Mouse (Mus musculus) C2C12 (cell line): ENCODE results near the gene Nudt3. TPM values are rescaled to one million over a fixed set of nuclear protein-coding genes. Genes with fewer than 3 reads are reported as not detected.

Experiments used
- H3K27me3 ChIP-seq: one replicate; pipeline ENCODE4 v1.6.1; 2011; ENCODE audit not compliant: control insufficient read depth, insufficient read depth, insufficient read length
- H3K36me3 ChIP-seq: one replicate; pipeline ENCODE4 v1.6.1; 2011; ENCODE audit not compliant: control insufficient read depth, insufficient read depth
- H3K4me3 ChIP-seq: one replicate; pipeline ENCODE4 v1.5.1; 2011; ENCODE audit warnings: mild to moderate bottlenecking, control low read depth; ENCODE audit not compliant: poor library complexity, insufficient read depth, severe bottlenecking
- H3K79me2 ChIP-seq: one replicate; pipeline ENCODE4 v1.6.1; 2011; ENCODE audit not compliant: control insufficient read depth, insufficient read depth
- H3K79me3 ChIP-seq: one replicate; pipeline ENCODE4 v1.6.1; 2011; ENCODE audit warnings: low read depth, control low read depth
- H3ac ChIP-seq: one replicate; pipeline ENCODE3; 2011; ENCODE audit warnings: low read depth; ENCODE audit not compliant: control insufficient read depth, insufficient read length
- CEBPB ChIP-seq: IDR thresholded peaks from one replicate; pipeline ENCODE4 v1.6.1; 2011; ENCODE audit warnings: low read depth, mild to moderate bottlenecking, control low read depth, moderate library complexity
- CTCF ChIP-seq: IDR thresholded peaks from one replicate; pipeline ENCODE4 v1.5.1; 2011; ENCODE audit not compliant: control insufficient read depth, insufficient read depth, insufficient read length
- FOSL1 ChIP-seq: IDR thresholded peaks from one replicate; pipeline ENCODE4 v1.8.0; 2011; ENCODE audit warnings: mild to moderate bottlenecking, low read length; ENCODE audit not compliant: poor library complexity, insufficient read depth, severe bottlenecking
- MAX ChIP-seq: IDR thresholded peaks from one replicate; pipeline ENCODE4 v1.6.1; 2011; ENCODE audit warnings: mild to moderate bottlenecking, control low read depth
- MYOD1 ChIP-seq: IDR thresholded peaks from one replicate; pipeline ENCODE4 v1.6.1; 2011; ENCODE audit warnings: low read depth; ENCODE audit not compliant: control insufficient read depth, insufficient read length
- MYOG ChIP-seq: IDR thresholded peaks from one replicate; pipeline ENCODE4 v1.6.1; 2011; ENCODE audit not compliant: control insufficient read depth, insufficient read length; ENCODE audit errors: extremely low read depth
- USF1 ChIP-seq: IDR thresholded peaks from one replicate; pipeline ENCODE4 v1.6.1; 2011; ENCODE audit warnings: low read depth, mild to moderate bottlenecking, control low read depth, moderate library complexity
- polyA plus RNA-seq: library from polyadenylated mRNA; unstranded; fragments of >200 nt; fragmentation: generic; extraction: Trizol; gene quantifications from one replicate; pipeline ENCODE4 v1.2.1, GENCODE M21; 2012; ENCODE audit warnings: missing spikeins

Gene Nudt3
- polyA plus RNA-seq, 1 experiment, result 123 TPM

- Histone ChIP-seq H3ac (no peak overlapping the region), H3K79me3 (peaks cover 28% of the 10 kb centered on the region), H3K79me2 (peaks cover 33% of the 10 kb centered on the region), H3K27me3 (no peaks in the 10 kb centered on the region), H3K4me3 (no peak overlapping the region), H3K36me3 (peaks cover 41% of the 10 kb centered on the region)
- TF ChIP-seq MAX (no peak), USF1 (no peak), CEBPB (no peak), FOSL1 (no peak), CTCF (no peak), MYOG (no peak), MYOD1 (no peak)
Observed at GRCm38 (mm10) chr17:27628376-27628775, 5.1 kb upstream of the Nudt3 start.

- Histone ChIP-seq H3K4me3 (no peak overlapping the region), H3ac (no peak overlapping the region), H3K27me3 (no peaks in the 10 kb centered on the region), H3K79me2 (peaks cover 31% of the 10 kb centered on the region), H3K79me3 (peaks cover 23% of the 10 kb centered on the region), H3K36me3 (peaks cover 31% of the 10 kb centered on the region)
- TF ChIP-seq CTCF, result no peak
- TF ChIP-seq CEBPB, result no peak
- no peak for TF ChIP-seq MYOG
- TF ChIP-seq USF1, result no peak
- TF ChIP-seq FOSL1, result no peak
- TF ChIP-seq MYOD1, result no peak
Observed at GRCm38 (mm10) chr17:27627451-27627850, 4.2 kb upstream of the Nudt3 start.

GRCm38 (mm10) chr17:27626681-27627080 lies 3.4 kb upstream of the Nudt3 start:
- Histone ChIP-seq H3ac (no peak overlapping the region), H3K4me3 (no peak overlapping the region), H3K79me3 (peaks cover 23% of the 10 kb centered on the region), H3K36me3 (peaks cover 24% of the 10 kb centered on the region), H3K27me3 (no peaks in the 10 kb centered on the region), H3K79me2 (peaks cover 31% of the 10 kb centered on the region)
- TF ChIP-seq MYOG (no peak), MAX (no peak), CEBPB (no peak), CTCF (no peak), USF1 (no peak)

GRCm38 (mm10) chr17:27625455-27626251 lies 2.4 kb upstream of the Nudt3 start:
- peaks cover 31% of the 10 kb centered on the region for H3K79me2 ChIP-seq
- peaks cover 23% of the 10 kb centered on the region for H3K79me3 ChIP-seq
- TF ChIP-seq MYOD1, result no peak
- TF ChIP-seq CTCF, result no peak
- TF ChIP-seq MAX, result no peak
- no peak for TF ChIP-seq MYOG
- no peak for TF ChIP-seq USF1
- no peak for TF ChIP-seq FOSL1
- TF ChIP-seq CEBPB, result no peak
- no peak overlapping the region for H3K4me3 ChIP-seq
- H3K36me3 ChIP-seq, result peaks cover 14% of the 10 kb centered on the region
- no peaks in the 10 kb centered on the region for H3K27me3 ChIP-seq
- H3ac ChIP-seq, result no peak overlapping the region

GRCm38 (mm10) chr17:27622611-27623359 lies 510 bp downstream of the Nudt3 start:
- TF ChIP-seq MAX, result no peak
- TF ChIP-seq CTCF, result no peak
- H3K36me3 ChIP-seq, result peaks cover 2% of the 10 kb centered on the region
- H3K4me3 ChIP-seq, result peak overlapping the region; percentile 85

More at GRCm38 (mm10) chr17:27622611-27623359, 510 bp downstream of the Nudt3 start:
- Histone ChIP-seq H3K79me3 (peaks cover 49% of the 10 kb centered on the region), H3K27me3 (no peaks in the 10 kb centered on the region), H3K79me2 (peaks cover 54% of the 10 kb centered on the region), H3ac (peak overlapping the region; percentile 97)
